Mouse (Mus musculus) heart, postnatal 0 days (tissue): ENCODE data around the gene Coq6. TPM values are rescaled to one million over a fixed set of nuclear protein-coding genes. Genes with fewer than 3 reads are reported as not detected.

ENCODE experiments used
- ATAC-seq: fragments of 200-750 bp; cut with Nextera tagmentation; 2 replicates; pipeline ENCODE4 v1.8.0; 2017; ENCODE audit warnings: low read depth, moderate number of reproducible peaks, moderate library complexity; ENCODE audit not compliant: insufficient read depth
- DNase-seq: peaks from one replicate; pipeline ENCODE4 v3.0.0-alpha.2; 2016; ENCODE audit warnings: low spot score
- H3K27ac ChIP-seq: fragments of 300-500 bp; sonication (generic); 2 replicates; pipeline ENCODE4 v1.5.1; 2014; ENCODE audit warnings: low read depth, mild to moderate bottlenecking
- H3K27me3 ChIP-seq: fragments of 300-500 bp; sonication (generic); 2 replicates; pipeline ENCODE4 v1.6.1; 2014; ENCODE audit warnings: low read length, mixed read lengths; ENCODE audit not compliant: control insufficient read depth, insufficient read depth
- H3K36me3 ChIP-seq: fragments of 300-500 bp; sonication (generic); replicated peaks from 2 replicates; pipeline ENCODE4 v1.6.1; 2014; ENCODE audit warnings: low read length, mixed read lengths; ENCODE audit not compliant: control insufficient read depth, insufficient read depth
- H3K4me1 ChIP-seq: fragments of 300-500 bp; sonication (generic); 2 replicates; pipeline ENCODE4 v1.6.1; 2014; ENCODE audit warnings: antibody characterized with exemption; ENCODE audit not compliant: control insufficient read depth, insufficient read depth
- H3K4me2 ChIP-seq: fragments of 300-500 bp; sonication (generic); 2 replicates; pipeline ENCODE4 v1.6.1; 2014; ENCODE audit warnings: low read depth, mild to moderate bottlenecking, low read length, moderate library complexity
- H3K4me3 ChIP-seq: fragments of 300-500 bp; sonication (generic); 2 replicates; pipeline ENCODE4 v1.5.1; 2014; ENCODE audit warnings: low read depth, low read length
- H3K9ac ChIP-seq: fragments of 300-500 bp; sonication (generic); replicated peaks from 2 replicates; pipeline ENCODE4 v1.6.1; 2014; ENCODE audit warnings: low read depth, low read length, mixed read lengths
- H3K9me3 ChIP-seq: fragments of 300-500 bp; sonication (generic); replicated peaks from 2 replicates; pipeline ENCODE4 v1.6.1; 2016; ENCODE audit warnings: low read length; ENCODE audit not compliant: control insufficient read depth
- CTCF ChIP-seq: IDR thresholded peaks from 2 replicates; pipeline ENCODE4 v1.5.1; 2016; ENCODE audit warnings: antibody characterized with exemption, control low read depth, low read depth
- EP300 ChIP-seq: IDR thresholded peaks from 2 replicates; pipeline ENCODE4 v1.6.1; 2016; ENCODE audit warnings: antibody characterized with exemption, low read depth
- WGBS: fragments of 180-500 bp; shearing (Covaris S2); extraction: QIAGEN DNeasy Blood & Tissue Kit; methylation state at CpG from one replicate; pipeline ENCODE4 v1.1.7; 2014; 5-methylcytosine and 5-hydroxymethylcytosine counted together
- polyA plus RNA-seq: library from polyadenylated mRNA; unstranded; fragments of >200 nt; fragmentation: Nextera tagmentation; extraction: Ambion mirVana; gene quantifications from 2 replicates; pipeline ENCODE4 v1.2.1, GENCODE M21; 2015
- total RNA-seq: library from RNA; depleted of rRNA; stranded (reverse); fragments of >200 nt; gene quantifications from 2 replicates; pipeline ENCODE4 v1.2.3, GENCODE M21; 2014; ENCODE audit warnings: low replicate concordance

Gene Coq6
- total and polyA plus RNA-seq, 2 experiments from 2014 or later = 105 to 271 TPM

DNA sequence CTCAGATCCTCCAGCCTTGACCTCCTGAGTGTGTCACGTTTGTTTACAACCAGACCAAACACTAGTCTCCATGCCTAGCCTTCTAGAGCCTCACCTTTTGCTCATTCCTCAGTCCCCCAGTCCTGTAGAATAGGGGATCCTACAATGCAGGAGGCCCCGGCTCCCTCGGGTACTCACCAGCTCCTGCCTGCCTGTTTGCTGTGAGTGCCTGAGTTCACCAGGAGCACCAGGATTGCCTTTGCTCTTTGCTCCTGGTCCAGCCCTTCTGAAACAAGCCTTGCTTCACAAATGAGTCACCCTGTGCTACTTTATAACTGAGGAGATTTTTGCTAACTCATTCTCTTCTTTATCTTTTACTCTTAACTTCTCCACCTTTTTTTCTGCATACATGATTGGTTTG lies 39.2 kb downstream of the Coq6 start:
- no peaks in the 10 kb centered on the region for H3K9me3 ChIP-seq
- H3K36me3 ChIP-seq = no peaks in the 10 kb centered on the region
- ATAC-seq (no peak), DNase-seq (no peak)
- TF ChIP-seq CTCF (no peak), EP300 (no peak)
- H3K9ac ChIP-seq = no peak overlapping the region
- H3K4me2 ChIP-seq = no peak overlapping the region
- H3K27me3 ChIP-seq = no peaks in the 10 kb centered on the region
- H3K27ac ChIP-seq = 0 out of 2 replicates have a peak overlapping the region, but pooled peaks have one; percentile 8
- H3K4me1 ChIP-seq = no peaks in the 10 kb centered on the region
- H3K4me3 ChIP-seq = no peak overlapping the region
- WGBS = 68% methylated on average over 3 of the region's 3 CpGs

DNA sequence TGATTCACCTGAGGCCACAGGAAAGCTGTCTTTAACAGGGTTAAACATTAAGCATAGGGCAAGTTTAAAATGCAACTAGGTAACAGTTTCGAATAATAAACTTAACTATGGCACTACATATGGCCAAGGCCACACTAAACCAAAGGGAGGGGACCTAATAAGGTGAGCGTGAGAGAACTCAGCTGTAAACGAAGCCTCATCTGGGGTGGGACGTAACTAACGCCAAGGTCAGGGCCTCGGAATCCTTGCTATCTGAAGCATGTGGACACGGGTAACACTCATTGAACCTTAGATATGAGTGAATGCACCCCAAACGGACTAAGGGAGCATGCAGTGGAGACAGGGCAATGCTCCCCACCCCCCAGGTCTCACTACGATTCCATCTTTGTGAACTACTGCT lies 41.5 kb downstream of the Coq6 start:
- ATAC-seq = peak; percentile 44; the same call in 1 of the 2 replicates
- TF ChIP-seq EP300 (no peak), CTCF (no peak)
- Histone ChIP-seq H3K9me3 (no peaks in the 10 kb centered on the region), H3K4me2 (no peak overlapping the region), H3K36me3 (no peaks in the 10 kb centered on the region), H3K27me3 (no peaks in the 10 kb centered on the region), H3K27ac (no peak overlapping the region), H3K9ac (no peak overlapping the region), H3K4me3 (no peak overlapping the region), H3K4me1 (no peaks in the 10 kb centered on the region)
- no peak for DNase-seq
- WGBS = 44% methylated on average over 9 of the region's 9 CpGs

DNA sequence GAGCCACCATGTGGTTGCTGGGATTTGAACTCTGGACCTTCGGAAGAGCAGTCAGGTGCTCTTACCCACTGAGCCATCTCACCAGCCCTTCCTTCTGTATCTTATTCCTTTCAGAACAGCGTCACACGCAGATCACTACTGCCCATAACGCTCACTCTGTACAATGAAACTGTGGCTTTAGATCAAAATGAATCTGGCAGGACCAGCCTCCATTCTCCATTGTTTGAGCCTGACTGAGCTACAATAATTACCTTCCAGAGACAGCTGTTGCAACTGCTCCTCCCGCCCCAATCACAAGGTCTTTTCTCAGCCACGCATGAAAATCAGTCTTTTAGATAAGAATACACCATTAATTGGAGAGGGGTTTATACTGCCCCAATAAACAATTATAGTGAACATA lies 43.1 kb downstream of the Coq6 start:
- H3K36me3 ChIP-seq = no peaks in the 10 kb centered on the region
- H3K4me2 ChIP-seq = no peak overlapping the region
- WGBS = 93% methylated on average over 6 of the region's 6 CpGs
- no peak overlapping the region for H3K27ac ChIP-seq
- H3K9ac ChIP-seq = no peak overlapping the region
- H3K9me3 ChIP-seq = no peaks in the 10 kb centered on the region
- ATAC-seq (no peak), DNase-seq (no peak)
- H3K4me3 ChIP-seq = no peak overlapping the region
- no peaks in the 10 kb centered on the region for H3K4me1 ChIP-seq
- TF ChIP-seq EP300 (no peak), CTCF (no peak)
- no peaks in the 10 kb centered on the region for H3K27me3 ChIP-seq

DNA sequence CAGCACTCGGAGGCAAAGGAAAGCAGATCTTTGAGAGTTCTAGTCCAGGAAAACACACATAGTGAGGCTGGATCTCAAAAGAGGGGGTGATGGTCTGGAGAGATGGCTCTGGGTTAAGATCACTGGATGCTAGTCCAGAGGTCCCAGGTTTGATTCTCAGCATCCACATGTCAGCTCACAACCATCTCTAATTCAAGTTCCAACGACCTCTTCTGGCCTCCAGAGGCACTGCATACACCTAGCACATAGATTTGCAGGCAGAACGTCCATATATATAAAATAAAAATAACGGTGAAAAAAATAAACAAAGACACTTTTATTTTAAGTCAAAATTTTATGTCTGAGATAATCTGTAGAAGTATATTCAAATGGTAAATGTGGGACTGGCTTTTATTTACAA lies 45.8 kb downstream of the Coq6 start:
- WGBS = 66% methylated on average over 4 of the region's 4 CpGs
- H3K27me3 ChIP-seq = no peaks in the 10 kb centered on the region
- H3K9ac ChIP-seq = no peak overlapping the region
- TF ChIP-seq CTCF (peak; percentile 16; the same call in 1 of the 2 replicates), EP300 (no peak)
- H3K36me3 ChIP-seq = no peaks in the 10 kb centered on the region
- H3K4me1 ChIP-seq = no peaks in the 10 kb centered on the region
- ATAC-seq (no peak), DNase-seq (no peak)
- H3K27ac ChIP-seq = no peak overlapping the region
- no peak overlapping the region for H3K4me3 ChIP-seq
- no peak overlapping the region for H3K4me2 ChIP-seq
- H3K9me3 ChIP-seq = no peaks in the 10 kb centered on the region

DNA sequence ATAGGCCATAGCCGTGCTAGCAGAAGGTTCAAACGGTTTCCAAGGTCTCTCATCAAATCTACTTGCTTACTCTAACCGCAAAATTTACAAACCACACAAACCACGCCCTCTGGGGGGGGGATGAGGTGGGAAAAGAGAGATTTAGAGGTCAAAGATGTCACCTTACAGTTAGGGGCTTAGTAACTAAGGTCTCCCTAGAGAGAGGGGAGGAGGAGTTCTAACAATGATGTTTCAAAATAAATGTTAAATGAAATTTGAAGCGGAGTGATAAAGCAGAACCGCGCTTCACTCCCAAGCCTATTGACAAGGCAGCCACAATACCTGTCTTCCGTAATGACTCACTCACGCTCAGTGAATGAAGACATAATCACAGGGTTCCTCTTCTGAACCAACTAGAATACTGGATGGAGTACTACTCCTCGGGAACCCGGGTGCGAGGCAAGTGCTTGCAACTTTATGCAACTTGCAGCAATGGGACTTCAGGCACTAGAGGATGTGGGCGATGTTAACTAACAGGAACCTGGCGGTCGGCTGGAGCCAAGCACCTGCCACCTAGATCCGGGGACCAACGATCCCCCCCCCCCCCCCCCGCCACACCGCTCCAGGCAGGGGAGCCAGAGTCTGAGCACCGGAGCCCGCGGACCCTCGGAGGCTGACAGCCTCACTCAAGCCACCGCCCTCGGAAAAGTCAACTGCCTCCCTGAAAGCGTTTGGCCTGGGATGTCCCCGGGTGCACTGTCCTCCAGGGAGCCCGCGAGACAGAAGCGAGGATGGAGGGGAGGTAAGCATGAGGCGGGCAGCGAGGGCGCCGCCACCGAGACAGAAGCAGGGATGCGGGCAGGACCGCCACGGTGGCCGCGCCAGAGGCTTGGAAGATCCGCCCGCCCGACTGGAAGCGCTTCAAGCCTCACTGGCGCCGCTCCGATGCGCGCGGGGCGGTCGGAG lies 46.7 kb downstream of the Coq6 start:
- TF ChIP-seq EP300 = no peak
- no peak for TF ChIP-seq CTCF
- no peaks in the 10 kb centered on the region for H3K27me3 ChIP-seq
- no peaks in the 10 kb centered on the region for H3K36me3 ChIP-seq
- peak overlapping the region; percentile 91 for H3K27ac ChIP-seq
- H3K9ac ChIP-seq = peak overlapping the region; percentile 74
- DNase-seq (no peak), ATAC-seq (peak; percentile 63)
- no peaks in the 10 kb centered on the region for H3K9me3 ChIP-seq
- H3K4me3 ChIP-seq = peak overlapping the region; percentile 66
- 1% methylated on average over 41 of the region's 52 CpGs for whole genome bisulfite sequencing
- H3K4me2 ChIP-seq = peak overlapping the region; percentile 97
- no peaks in the 10 kb centered on the region for H3K4me1 ChIP-seq
